Mouse (Mus musculus): ENCODE measurements around the gene Ino80b.

The Ino80b gene

GRCm38 (mm10) chr6:83140044-83140443 lies 14.8 kb upstream of the Ino80b start:
- DNase-seq (ENCODE audit: low spot score) = no peak

GRCm38 (mm10) chr6:83138056-83138455 lies 12.8 kb upstream of the Ino80b start:
- no peak for DNase-seq (ENCODE audit: low spot score)

GRCm38 (mm10) chr6:83137576-83137950 lies 12.3 kb upstream of the Ino80b start:
- DNase-seq (ENCODE audit: low spot score) = peak; percentile 76

GRCm38 (mm10) chr6:83136881-83137575 lies 11.8 kb upstream of the Ino80b start:
- DNase-seq (ENCODE audit: low spot score) = no peak

GRCm38 (mm10) chr6:83136291-83136880 lies 11.2 kb upstream of the Ino80b start:
- DNase-seq (ENCODE audit: low spot score) = no peak

GRCm38 (mm10) chr6:83135571-83136161 lies 10.4 kb upstream of the Ino80b start:
- DNase-seq (ENCODE audit: low spot score) = no peak

GRCm38 (mm10) chr6:83134951-83135513 lies 9.8 kb upstream of the Ino80b start, which contains the start of gene Rtkn:
Rtkn (plus strand) TSS chr6:83135463.
- no peak for DNase-seq (ENCODE audit: low spot score)

- no peak for DNase-seq (ENCODE audit: low spot score)
Observed at GRCm38 (mm10) chr6:83134226-83134625, 9.0 kb upstream of the Ino80b start.

- no peak for DNase-seq (ENCODE audit: low spot score)
Observed at GRCm38 (mm10) chr6:83132176-83132919, 7.1 kb upstream of the Ino80b start.

- no peak for DNase-seq (ENCODE audit: low spot score)
Observed at GRCm38 (mm10) chr6:83131469-83132034, 6.3 kb upstream of the Ino80b start.

GRCm38 (mm10) chr6:83127419-83127818 lies 2.2 kb upstream of the Ino80b start:
- DNase-seq (ENCODE audit: low spot score) = no peak

- peak; percentile 88 for DNase-seq (ENCODE audit: low spot score)
Observed at GRCm38 (mm10) chr6:83124851-83125312, 349 bp downstream of the Ino80b start.

- no peak for DNase-seq (ENCODE audit: low spot score)
Observed at GRCm38 (mm10) chr6:83122961-83123360, 2.3 kb downstream of the Ino80b start.

- DNase-seq (ENCODE audit: low spot score) = no peak
Observed at GRCm38 (mm10) chr6:83121863-83122710, 3.1 kb downstream of the Ino80b start.

- DNase-seq (ENCODE audit: low spot score) = peak; percentile 98
Observed at GRCm38 (mm10) chr6:83120930-83121862, 4.0 kb downstream of the Ino80b start, which contains the start of gene Wbp1. Wbp1 (minus strand) TSS chr6:83121559.

- no peak for DNase-seq (ENCODE audit: low spot score)
Observed at GRCm38 (mm10) chr6:83119734-83120051, 5.5 kb downstream of the Ino80b start.

GRCm38 (mm10) chr6:83118825-83119733 lies 6.2 kb downstream of the Ino80b start:
- no peak for DNase-seq (ENCODE audit: low spot score)

GRCm38 (mm10) chr6:83118369-83118768 lies 6.9 kb downstream of the Ino80b start:
- DNase-seq (ENCODE audit: low spot score) = no peak

- no peak for DNase-seq (ENCODE audit: low spot score)
Observed at GRCm38 (mm10) chr6:83117616-83118015, 7.6 kb downstream of the Ino80b start.

Measured in left cerebral cortex, adult 11 months (tissue).